Mouse (Mus musculus): ENCODE data around the gene Lrrc74a. TPM values are rescaled to one million over a fixed set of nuclear protein-coding genes. Genes with fewer than 3 reads are reported as not detected.

Lrrc74a gene
- polyA plus RNA-seq, 2 experiments, result not detected

GRCm38 (mm10) chr12:86688917-86689316, 45.3 kb upstream of the Lrrc74a start:
- Histone ChIP-seq H3K27me3 (ENCODE audit: control insufficient read depth, insufficient read depth, low read length) (no peaks in the 10 kb centered on the region), H3K4me2 (ENCODE audit: low read depth) (no peak overlapping the region), H3K4me3 (ENCODE audit: insufficient read depth in 1 of 2, low read depth in 2 of 2, low read length in 2 of 2) (no peak overlapping the region), H3K9me3 (ENCODE audit: control insufficient read depth, low read length) (no peaks in the 10 kb centered on the region), H3K4me1 (replicated peaks; ENCODE audit: control insufficient read depth in 2 of 2, insufficient read depth in 2 of 2, low read length in 1 of 2) (peaks cover 0 to 11% of the 10 kb centered on the region in 2 experiments; a peak in 2 of 4 replicates), H3K36me3 (replicated peaks; ENCODE audit: control insufficient read depth, insufficient read depth, low read depth) (no peaks in the 10 kb centered on the region), H3K27ac (no peak overlapping the region), H3K9ac (replicated peaks) (no peak overlapping the region)
- 85% methylated on average over 27 of the region's 27 CpGs for WGBS (ENCODE audit: insufficient replicate concordance)
- DNase-seq (ENCODE audit: low read depth in 3 of 3, low spot score in 3 of 3), result no peak
- no peak for ATAC-seq (ENCODE audit: insufficient read depth)
- TF ChIP-seq CTCF (IDR thresholded peaks at IDR 0.05; ENCODE audit: low read depth), result no peak
- no peak for TF ChIP-seq EP300 (IDR thresholded peaks at IDR 0.05; ENCODE audit: low read depth)

- Histone ChIP-seq H3K4me1 (replicated peaks; ENCODE audit: control insufficient read depth in 2 of 2, insufficient read depth in 2 of 2, low read length in 1 of 2) (peaks cover 0 to 9% of the 10 kb centered on the region in 2 experiments; a peak in 2 of 4 replicates), H3K27me3 (ENCODE audit: control insufficient read depth, insufficient read depth, low read length) (no peaks in the 10 kb centered on the region), H3K27ac (no peak overlapping the region), H3K9me3 (ENCODE audit: control insufficient read depth, low read length) (no peaks in the 10 kb centered on the region), H3K4me2 (ENCODE audit: low read depth) (no peak overlapping the region; the same call in 1 of the 2 replicates), H3K36me3 (replicated peaks; ENCODE audit: control insufficient read depth, insufficient read depth, low read depth) (no peaks in the 10 kb centered on the region), H3K4me3 (ENCODE audit: insufficient read depth in 1 of 2, low read depth in 2 of 2, low read length in 2 of 2) (no peak overlapping the region), H3K9ac (replicated peaks) (no peak overlapping the region)
- DNase-seq (ENCODE audit: low read depth in 3 of 3, low spot score in 3 of 3) (no peak), ATAC-seq (ENCODE audit: insufficient read depth) (no peak)
- 29% methylated on average over 12 of the region's 12 CpGs for WGBS (ENCODE audit: insufficient replicate concordance)
- no peak for TF ChIP-seq EP300 (IDR thresholded peaks at IDR 0.05; ENCODE audit: low read depth)
- TF ChIP-seq CTCF (IDR thresholded peaks at IDR 0.05; ENCODE audit: low read depth), result no peak
Observed at GRCm38 (mm10) chr12:86690700-86691485, 43.3 kb upstream of the Lrrc74a start.

GRCm38 (mm10) chr12:86692471-86693356, 41.5 kb upstream of the Lrrc74a start:
- ATAC-seq (ENCODE audit: insufficient read depth) (no peak), DNase-seq (ENCODE audit: low read depth in 3 of 3, low spot score in 3 of 3) (no peak)
- Histone ChIP-seq H3K4me2 (ENCODE audit: low read depth) (no peak overlapping the region), H3K27ac (no peak overlapping the region), H3K9me3 (ENCODE audit: control insufficient read depth, low read length) (no peaks in the 10 kb centered on the region), H3K27me3 (ENCODE audit: control insufficient read depth, insufficient read depth, low read length) (no peaks in the 10 kb centered on the region), H3K36me3 (replicated peaks; ENCODE audit: control insufficient read depth, insufficient read depth, low read depth) (no peaks in the 10 kb centered on the region), H3K4me1 (replicated peaks; ENCODE audit: control insufficient read depth in 2 of 2, insufficient read depth in 2 of 2, low read length in 1 of 2) (peaks cover 0 to 4% of the 10 kb centered on the region in 2 experiments; a peak in 2 of 4 replicates), H3K4me3 (ENCODE audit: insufficient read depth in 1 of 2, low read depth in 2 of 2, low read length in 2 of 2) (no peak overlapping the region), H3K9ac (replicated peaks) (no peak overlapping the region)
- 42% methylated on average over 5 of the region's 5 CpGs for WGBS (ENCODE audit: insufficient replicate concordance)
- TF ChIP-seq EP300 (IDR thresholded peaks at IDR 0.05; ENCODE audit: low read depth), result no peak
- TF ChIP-seq CTCF (IDR thresholded peaks at IDR 0.05; ENCODE audit: low read depth), result no peak

GRCm38 (mm10) chr12:86693389-86693788, 40.8 kb upstream of the Lrrc74a start:
- TF ChIP-seq CTCF (IDR thresholded peaks at IDR 0.05; ENCODE audit: low read depth) (no peak), EP300 (IDR thresholded peaks at IDR 0.05; ENCODE audit: low read depth) (no peak)
- H3K36me3 ChIP-seq (replicated peaks; ENCODE audit: control insufficient read depth, insufficient read depth, low read depth), result no peaks in the 10 kb centered on the region
- no peaks in the 10 kb centered on the region for H3K9me3 ChIP-seq (ENCODE audit: control insufficient read depth, low read length)
- H3K4me1 ChIP-seq (replicated peaks; ENCODE audit: control insufficient read depth in 2 of 2, insufficient read depth in 2 of 2, low read length in 1 of 2), result peaks cover 0 to 4% of the 10 kb centered on the region in 2 experiments; a peak in 2 of 4 replicates
- no peaks in the 10 kb centered on the region for H3K27me3 ChIP-seq (ENCODE audit: control insufficient read depth, insufficient read depth, low read length)
- no peak overlapping the region for H3K9ac ChIP-seq (replicated peaks)
- DNase-seq (ENCODE audit: low read depth in 3 of 3, low spot score in 3 of 3) (no peak), ATAC-seq (ENCODE audit: insufficient read depth) (no peak)
- no peak overlapping the region for H3K4me3 ChIP-seq (ENCODE audit: insufficient read depth in 1 of 2, low read depth in 2 of 2, low read length in 2 of 2)
- no peak overlapping the region for H3K4me2 ChIP-seq (ENCODE audit: low read depth)
- H3K27ac ChIP-seq, result no peak overlapping the region

- Histone ChIP-seq H3K9me3 (ENCODE audit: control insufficient read depth, low read length) (no peaks in the 10 kb centered on the region), H3K36me3 (replicated peaks; ENCODE audit: control insufficient read depth, insufficient read depth, low read depth) (no peaks in the 10 kb centered on the region), H3K4me3 (ENCODE audit: insufficient read depth in 1 of 2, low read depth in 2 of 2, low read length in 2 of 2) (no peak overlapping the region), H3K27ac (no peak overlapping the region), H3K9ac (replicated peaks) (no peak overlapping the region), H3K4me1 (replicated peaks; ENCODE audit: control insufficient read depth in 2 of 2, insufficient read depth in 2 of 2, low read length in 1 of 2) (peaks cover 0 to 4% of the 10 kb centered on the region in 2 experiments; a peak in 2 of 4 replicates), H3K27me3 (ENCODE audit: control insufficient read depth, insufficient read depth, low read length) (no peaks in the 10 kb centered on the region), H3K4me2 (ENCODE audit: low read depth) (no peak overlapping the region)
- ATAC-seq (ENCODE audit: insufficient read depth) (no peak), DNase-seq (ENCODE audit: low read depth in 3 of 3, low spot score in 3 of 3) (no peak)
- WGBS (ENCODE audit: insufficient replicate concordance), result 68% methylated on average over 1 of the region's 1 CpGs
- TF ChIP-seq EP300 (IDR thresholded peaks at IDR 0.05; ENCODE audit: low read depth), result no peak
- TF ChIP-seq CTCF (IDR thresholded peaks at IDR 0.05; ENCODE audit: low read depth), result no peak
Observed at GRCm38 (mm10) chr12:86694441-86694840, 39.7 kb upstream of the Lrrc74a start.
